Mouse (Mus musculus): ENCODE data around the gene Lsamp. TPM values are rescaled to one million over a fixed set of nuclear protein-coding genes. Genes with fewer than 3 reads are reported as not detected.
A peak's percentile ranks its signal among the peaks of the same experiment; 100 is the strongest.

Gene Lsamp
- polyA plus RNA-seq, 1 experiment from 2014 or later = 5.4 TPM

DNA sequence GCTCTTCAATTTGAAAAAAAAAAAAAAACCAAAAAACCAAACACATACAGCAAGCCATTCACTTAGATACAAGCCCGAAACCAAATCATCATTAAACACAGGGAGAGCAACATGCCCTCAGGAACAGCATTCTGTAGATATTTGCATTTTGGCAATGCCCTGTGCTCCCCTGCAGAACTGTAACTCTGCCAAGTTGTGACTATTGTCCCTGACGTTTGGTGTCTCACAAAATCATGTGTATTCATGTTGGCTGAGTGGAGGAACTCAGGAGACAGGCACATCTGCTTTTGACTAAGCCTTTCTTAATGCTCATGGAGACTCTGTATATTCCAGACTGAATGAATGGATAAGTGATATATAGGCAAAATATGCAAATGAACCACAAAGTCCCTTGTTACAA lies 724.4 kb downstream of the Lsamp start:
- DNase-seq (ENCODE audit: low spot score) (no peak), ATAC-seq (replicated peaks; ENCODE audit: low FRiP score, low TSS enrichment, low read depth) (no peak)
- WGBS = 76% methylated on average over 2 of the region's 2 CpGs
- Histone ChIP-seq H3K9ac (ENCODE audit: low read length) (no peak overlapping the region), H3K27me3 (replicated peaks; ENCODE audit: control insufficient read depth, insufficient read depth, low read length) (no peaks in the 10 kb centered on the region), H3K4me2 (ENCODE audit: low read length) (no peak overlapping the region), H3K4me3 (ENCODE audit: low read depth, low read length) (no peak overlapping the region), H3K9me3 (ENCODE audit: control insufficient read depth, low read length) (no peaks in the 10 kb centered on the region), H3K4me1 (replicated peaks; ENCODE audit: control insufficient read depth, insufficient read depth, low read length) (no peaks in the 10 kb centered on the region), H3K36me3 (ENCODE audit: control insufficient read depth, insufficient read depth, low read length) (no peaks in the 10 kb centered on the region), H3K27ac (ENCODE audit: low read depth) (no peak overlapping the region)

DNA sequence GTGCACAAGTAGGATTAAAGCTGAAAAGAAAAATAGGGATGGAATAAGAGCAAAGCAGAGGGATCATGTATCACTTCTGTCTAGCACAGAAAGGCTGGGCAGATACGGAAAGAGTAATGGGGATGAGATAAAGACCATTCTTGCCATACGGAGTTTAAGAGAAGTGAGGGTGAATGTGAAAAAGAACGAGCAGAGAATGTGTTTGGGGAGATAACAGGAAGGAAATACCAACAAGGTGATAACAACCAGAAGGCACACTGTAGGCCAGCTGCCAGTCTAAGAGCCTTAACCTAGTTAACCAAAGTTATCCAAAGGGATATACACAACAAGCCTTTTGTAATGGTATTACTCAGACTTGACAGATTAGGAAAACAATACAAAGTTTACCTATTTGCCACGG lies 725.4 kb downstream of the Lsamp start:
- no peak for ATAC-seq (replicated peaks; ENCODE audit: low FRiP score, low TSS enrichment, low read depth)
- 24% methylated on average over 4 of the region's 4 CpGs for WGBS
- H3K36me3 ChIP-seq (ENCODE audit: control insufficient read depth, insufficient read depth, low read length) = no peaks in the 10 kb centered on the region

DNA sequence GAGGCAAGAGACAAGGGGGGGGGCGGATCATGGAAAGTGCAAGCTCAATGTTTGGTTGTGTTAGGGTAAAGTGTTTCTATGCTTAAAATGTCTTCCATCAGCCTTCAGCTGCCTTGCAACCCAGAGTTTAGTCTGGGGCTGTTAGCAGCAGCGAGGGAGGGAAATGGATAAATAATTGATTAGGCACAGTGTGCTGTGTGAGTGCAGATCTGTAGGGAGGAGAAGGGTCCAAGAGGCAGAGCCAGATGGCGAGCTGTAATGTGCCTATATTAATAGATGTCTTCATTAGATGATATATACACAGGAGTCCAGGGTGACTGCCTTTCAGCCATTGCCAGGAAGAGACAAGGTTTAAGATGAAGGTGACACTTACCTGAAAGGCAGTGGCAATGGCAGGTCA lies 725.9 kb downstream of the Lsamp start:
- no peak overlapping the region for H3K4me3 ChIP-seq (ENCODE audit: low read depth, low read length)
- H3K9me3 ChIP-seq (ENCODE audit: control insufficient read depth, low read length) = no peaks in the 10 kb centered on the region
- no peaks in the 10 kb centered on the region for H3K36me3 ChIP-seq (ENCODE audit: control insufficient read depth, insufficient read depth, low read length)
- 56% methylated on average over 3 of the region's 3 CpGs for WGBS
- ATAC-seq (replicated peaks; ENCODE audit: low FRiP score, low TSS enrichment, low read depth) = no peak
- H3K27ac ChIP-seq (ENCODE audit: low read depth) = no peak overlapping the region
- no peaks in the 10 kb centered on the region for H3K27me3 ChIP-seq (replicated peaks; ENCODE audit: control insufficient read depth, insufficient read depth, low read length)
- no peak overlapping the region for H3K4me2 ChIP-seq (ENCODE audit: low read length)
- H3K9ac ChIP-seq (ENCODE audit: low read length) = no peak overlapping the region
- DNase-seq (ENCODE audit: low spot score) = no peak
- H3K4me1 ChIP-seq (replicated peaks; ENCODE audit: control insufficient read depth, insufficient read depth, low read length) = no peaks in the 10 kb centered on the region

More for the DNA sequence above, 725.4 kb downstream of the Lsamp start:
- H3K27ac ChIP-seq (ENCODE audit: low read depth) = no peak overlapping the region
- no peaks in the 10 kb centered on the region for H3K4me1 ChIP-seq (replicated peaks; ENCODE audit: control insufficient read depth, insufficient read depth, low read length)
- no peak overlapping the region for H3K4me3 ChIP-seq (ENCODE audit: low read depth, low read length)
- no peak for DNase-seq (ENCODE audit: low spot score)
- no peak overlapping the region for H3K4me2 ChIP-seq (ENCODE audit: low read length)
- H3K27me3 ChIP-seq (replicated peaks; ENCODE audit: control insufficient read depth, insufficient read depth, low read length) = no peaks in the 10 kb centered on the region
- no peak overlapping the region for H3K9ac ChIP-seq (ENCODE audit: low read length)
- no peaks in the 10 kb centered on the region for H3K9me3 ChIP-seq (ENCODE audit: control insufficient read depth, low read length)

DNA sequence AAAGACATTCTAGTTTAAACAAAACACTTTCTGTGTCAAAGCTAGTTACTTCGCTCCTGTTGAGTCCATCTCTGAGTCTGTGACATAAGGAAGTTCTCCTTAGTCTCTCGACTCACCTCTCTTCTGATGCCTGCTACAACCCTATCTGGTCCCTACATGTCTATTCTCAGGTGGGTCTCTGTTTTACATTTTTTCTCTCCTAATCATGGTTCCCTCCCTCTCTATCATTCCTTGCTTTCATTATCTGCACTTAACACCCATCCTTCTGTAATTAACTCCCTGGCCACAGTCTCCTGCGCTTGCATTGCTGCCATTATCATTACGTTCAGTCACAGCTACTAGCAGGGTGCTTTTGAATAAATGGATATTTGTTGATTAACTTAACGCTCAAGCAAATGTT lies 726.3 kb downstream of the Lsamp start:
- ATAC-seq (replicated peaks; ENCODE audit: low FRiP score, low TSS enrichment, low read depth) = no peak
- DNase-seq (ENCODE audit: low spot score) = no peak
- WGBS = 91% methylated on average over 5 of the region's 5 CpGs
- H3K4me3 ChIP-seq (ENCODE audit: low read depth, low read length) = no peak overlapping the region
- no peak overlapping the region for H3K27ac ChIP-seq (ENCODE audit: low read depth)
- H3K9ac ChIP-seq (ENCODE audit: low read length) = no peak overlapping the region
- H3K4me2 ChIP-seq (ENCODE audit: low read length) = no peak overlapping the region
- no peaks in the 10 kb centered on the region for H3K27me3 ChIP-seq (replicated peaks; ENCODE audit: control insufficient read depth, insufficient read depth, low read length)
- no peaks in the 10 kb centered on the region for H3K4me1 ChIP-seq (replicated peaks; ENCODE audit: control insufficient read depth, insufficient read depth, low read length)
- H3K9me3 ChIP-seq (ENCODE audit: control insufficient read depth, low read length) = no peaks in the 10 kb centered on the region
- no peaks in the 10 kb centered on the region for H3K36me3 ChIP-seq (ENCODE audit: control insufficient read depth, insufficient read depth, low read length)

DNA sequence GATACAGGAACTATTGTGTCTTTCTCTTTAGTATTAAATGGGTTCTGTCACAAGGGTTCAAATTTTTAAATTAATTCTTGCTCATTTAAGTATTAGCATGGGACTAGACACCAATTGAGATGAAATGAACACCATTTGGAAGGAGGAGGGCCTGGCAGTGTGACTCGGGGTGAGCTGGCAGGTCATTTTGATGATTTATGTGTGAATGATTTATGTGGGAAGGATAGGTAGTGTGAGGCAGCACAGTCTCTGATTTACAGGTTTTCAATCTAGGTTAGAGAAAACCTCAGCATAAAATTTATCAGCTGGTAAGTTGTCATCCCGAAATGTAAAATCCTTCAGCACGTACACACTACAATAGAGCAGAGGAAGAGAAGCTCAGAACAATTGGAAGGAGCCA lies 729.6 kb downstream of the Lsamp start:
- no peak for DNase-seq (ENCODE audit: low spot score)
- no peaks in the 10 kb centered on the region for H3K4me1 ChIP-seq (replicated peaks; ENCODE audit: control insufficient read depth, insufficient read depth, low read length)
- no peaks in the 10 kb centered on the region for H3K27me3 ChIP-seq (replicated peaks; ENCODE audit: control insufficient read depth, insufficient read depth, low read length)
- H3K9me3 ChIP-seq (ENCODE audit: control insufficient read depth, low read length) = no peaks in the 10 kb centered on the region
- no peak overlapping the region for H3K9ac ChIP-seq (ENCODE audit: low read length)
- H3K4me2 ChIP-seq (ENCODE audit: low read length) = no peak overlapping the region
- H3K4me3 ChIP-seq (ENCODE audit: low read depth, low read length) = no peak overlapping the region
- no peak overlapping the region for H3K27ac ChIP-seq (ENCODE audit: low read depth)
- 63% methylated on average over 3 of the region's 3 CpGs for WGBS
- H3K36me3 ChIP-seq (ENCODE audit: control insufficient read depth, insufficient read depth, low read length) = no peaks in the 10 kb centered on the region
- no peak for ATAC-seq (replicated peaks; ENCODE audit: low FRiP score, low TSS enrichment, low read depth)

DNA sequence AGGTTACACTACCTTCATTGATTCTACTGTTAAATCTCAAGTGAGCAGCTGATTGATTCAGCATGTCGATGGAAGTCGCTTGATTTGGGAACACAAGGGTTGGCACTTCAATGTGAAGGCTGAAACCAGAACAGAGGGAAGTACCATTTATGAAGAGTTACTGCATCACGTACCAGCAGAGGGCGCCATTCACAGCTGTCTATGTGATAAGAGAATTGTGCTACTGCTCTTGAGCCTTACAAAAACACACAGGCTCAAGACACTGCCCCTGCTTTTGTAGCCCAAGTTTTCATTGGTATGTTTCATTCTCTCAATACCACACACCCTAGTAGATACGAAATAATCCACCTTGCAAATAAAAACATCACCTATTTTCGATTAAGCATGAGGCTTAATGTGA lies 754.9 kb downstream of the Lsamp start:
- ATAC-seq (replicated peaks; ENCODE audit: low FRiP score, low TSS enrichment, low read depth) = no peak
- Histone ChIP-seq H3K27ac (ENCODE audit: low read depth) (no peak overlapping the region), H3K36me3 (ENCODE audit: control insufficient read depth, insufficient read depth, low read length) (no peaks in the 10 kb centered on the region), H3K4me1 (replicated peaks; ENCODE audit: control insufficient read depth, insufficient read depth, low read length) (no peaks in the 10 kb centered on the region), H3K9me3 (ENCODE audit: control insufficient read depth, low read length) (no peaks in the 10 kb centered on the region), H3K4me2 (ENCODE audit: low read length) (no peak overlapping the region), H3K27me3 (replicated peaks; ENCODE audit: control insufficient read depth, insufficient read depth, low read length) (no peaks in the 10 kb centered on the region), H3K9ac (ENCODE audit: low read length) (no peak overlapping the region), H3K4me3 (ENCODE audit: low read depth, low read length) (no peak overlapping the region)
- 39% methylated on average over 6 of the region's 6 CpGs for WGBS
- DNase-seq (ENCODE audit: low spot score) = peak; percentile 65

DNA sequence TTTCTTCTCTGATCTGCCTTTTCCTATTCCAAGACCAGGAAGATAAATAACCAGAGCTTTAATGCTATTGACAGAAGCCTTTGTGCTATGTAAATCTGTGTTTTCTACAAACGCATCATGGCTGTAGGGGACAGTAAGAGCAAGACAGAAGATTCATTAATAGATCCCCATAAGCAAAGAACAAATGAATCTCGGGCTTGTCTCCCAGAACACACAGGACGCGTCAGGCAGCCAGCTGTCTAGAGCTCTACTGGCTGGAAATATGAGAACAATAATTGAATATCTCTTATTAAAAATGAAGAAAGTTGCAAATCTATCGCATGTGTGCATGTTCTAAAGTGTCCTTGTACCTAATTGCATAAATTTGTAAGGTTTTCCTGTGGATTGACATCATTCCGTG lies 755.6 kb downstream of the Lsamp start:
- H3K4me3 ChIP-seq (ENCODE audit: low read depth, low read length) = no peak overlapping the region
- 78% methylated on average over 6 of the region's 6 CpGs for WGBS

DNA sequence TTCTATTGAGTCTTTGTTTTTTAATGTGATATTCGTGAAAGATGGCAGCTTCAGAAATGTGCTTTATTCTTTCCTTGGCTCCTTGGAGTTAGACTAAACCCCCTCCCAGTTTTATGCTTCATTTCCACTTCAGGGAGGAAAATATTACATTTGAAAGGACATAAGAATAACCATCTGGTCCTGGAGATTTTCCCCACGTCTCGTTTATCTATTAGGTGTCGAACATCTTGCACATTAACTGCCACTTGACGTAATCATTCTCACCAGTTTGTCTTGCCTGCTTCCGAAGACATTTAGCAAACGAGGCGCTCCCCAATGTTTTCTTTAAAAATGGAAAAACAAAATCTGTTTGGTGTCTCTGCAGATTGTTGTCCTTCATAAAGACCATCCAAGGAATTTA lies 756.1 kb downstream of the Lsamp start:
- no peaks in the 10 kb centered on the region for H3K9me3 ChIP-seq (ENCODE audit: control insufficient read depth, low read length)
- DNase-seq (ENCODE audit: low spot score) = no peak
- H3K27ac ChIP-seq (ENCODE audit: low read depth) = no peak overlapping the region
- no peak overlapping the region for H3K9ac ChIP-seq (ENCODE audit: low read length)
- 80% methylated on average over 8 of the region's 8 CpGs for WGBS
- H3K27me3 ChIP-seq (replicated peaks; ENCODE audit: control insufficient read depth, insufficient read depth, low read length) = no peaks in the 10 kb centered on the region
- no peak overlapping the region for H3K4me3 ChIP-seq (ENCODE audit: low read depth, low read length)
- ATAC-seq (replicated peaks; ENCODE audit: low FRiP score, low TSS enrichment, low read depth) = no peak
- no peaks in the 10 kb centered on the region for H3K36me3 ChIP-seq (ENCODE audit: control insufficient read depth, insufficient read depth, low read length)
- no peak overlapping the region for H3K4me2 ChIP-seq (ENCODE audit: low read length)
- H3K4me1 ChIP-seq (replicated peaks; ENCODE audit: control insufficient read depth, insufficient read depth, low read length) = no peaks in the 10 kb centered on the region

More for the DNA sequence above, 755.6 kb downstream of the Lsamp start:
- Histone ChIP-seq H3K36me3 (ENCODE audit: control insufficient read depth, insufficient read depth, low read length) (no peaks in the 10 kb centered on the region), H3K4me2 (ENCODE audit: low read length) (no peak overlapping the region), H3K27ac (ENCODE audit: low read depth) (no peak overlapping the region), H3K9ac (ENCODE audit: low read length) (no peak overlapping the region), H3K27me3 (replicated peaks; ENCODE audit: control insufficient read depth, insufficient read depth, low read length) (no peaks in the 10 kb centered on the region), H3K4me1 (replicated peaks; ENCODE audit: control insufficient read depth, insufficient read depth, low read length) (no peaks in the 10 kb centered on the region), H3K9me3 (ENCODE audit: control insufficient read depth, low read length) (no peaks in the 10 kb centered on the region)
- DNase-seq (ENCODE audit: low spot score) (no peak), ATAC-seq (replicated peaks; ENCODE audit: low FRiP score, low TSS enrichment, low read depth) (no peak)

DNA sequence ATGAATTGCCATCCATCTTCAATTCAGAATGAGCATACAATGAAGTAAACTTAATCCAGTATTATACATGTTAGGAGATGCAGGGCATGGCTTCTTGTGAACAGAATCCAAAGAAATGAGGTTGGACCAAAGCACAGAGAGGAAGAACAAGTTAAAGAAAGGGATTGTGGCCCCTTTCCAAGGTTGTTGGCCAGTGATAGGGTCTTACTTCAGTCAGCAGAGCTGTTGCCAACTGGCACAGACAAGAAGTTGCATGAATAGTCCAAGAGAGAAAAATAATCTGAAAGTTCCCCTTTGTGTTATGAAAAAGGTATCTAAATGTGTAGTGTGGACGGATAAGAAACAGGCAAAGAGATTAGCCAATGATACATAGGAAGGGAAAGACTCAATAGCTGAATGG lies 843.0 kb downstream of the Lsamp start:
- Histone ChIP-seq H3K27ac (ENCODE audit: low read depth) (no peak overlapping the region), H3K9ac (ENCODE audit: low read length) (no peak overlapping the region), H3K9me3 (ENCODE audit: control insufficient read depth, low read length) (no peaks in the 10 kb centered on the region), H3K4me3 (ENCODE audit: low read depth, low read length) (no peak overlapping the region), H3K27me3 (replicated peaks; ENCODE audit: control insufficient read depth, insufficient read depth, low read length) (no peaks in the 10 kb centered on the region), H3K36me3 (ENCODE audit: control insufficient read depth, insufficient read depth, low read length) (no peaks in the 10 kb centered on the region), H3K4me1 (replicated peaks; ENCODE audit: control insufficient read depth, insufficient read depth, low read length) (no peaks in the 10 kb centered on the region), H3K4me2 (ENCODE audit: low read length) (no peak overlapping the region)
- WGBS = 72% methylated on average over 1 of the region's 1 CpGs
- ATAC-seq (replicated peaks; ENCODE audit: low FRiP score, low TSS enrichment, low read depth) (no peak), DNase-seq (ENCODE audit: low spot score) (no peak)
